Comparison of ENCODE assay signal across 26 mouse cellular contexts in genomic region chr4:55250334-55250733, GRCm38 (mm10).
"Had no signal": no experiment of that assay in that cellular context is flagged by ENCODE, and none has a peak within 500 bp of the region (broad histone marks: within the 10 kb centered on the region; RNA-seq: fewer than 3 reads in every experiment).

No protein-coding gene starts in this region.

- H3K9ac ChIP-seq: heart, embryonic 13.5 days; heart, embryonic 15.5 days; hindbrain, embryonic 13.5 days; hindbrain, embryonic 15.5 days; limb, embryonic 12.5 days; liver, embryonic 13.5 days had no signal

- H3K4me1 ChIP-seq: heart, embryonic 13.5 days; heart, embryonic 15.5 days; hindbrain, embryonic 15.5 days; limb, embryonic 10.5 days; limb, embryonic 12.5 days; liver, embryonic 13.5 days had no signal

- H3K27ac ChIP-seq: heart, adult 2 months; heart, embryonic 13.5 days; heart, embryonic 15.5 days; hindbrain, embryonic 13.5 days; hindbrain, embryonic 15.5 days; hindbrain, postnatal 0 days; layer of hippocampus, adult 2 months; left cerebral cortex, adult 2 months; limb, embryonic 10.5 days; limb, embryonic 12.5 days; liver, embryonic 13.5 days had no signal

- DNase-seq: gastrocnemius, postnatal 14 days; gastrocnemius, postnatal 36 days; heart, adult 11 months; heart, adult 2 months; heart, postnatal 14 days; heart, postnatal 36 days; kidney, adult 11 months; kidney, adult 2 months; kidney, adult 9 months; kidney, postnatal 10 days; kidney, postnatal 25 days; kidney, postnatal 4 days; liver; liver, embryonic 13.5 days had no signal

- H3K36me3 ChIP-seq: heart, embryonic 13.5 days; heart, embryonic 15.5 days; hindbrain, embryonic 13.5 days; hindbrain, embryonic 15.5 days; limb, embryonic 10.5 days; limb, embryonic 12.5 days; liver, embryonic 13.5 days had no signal

- H3K4me3 ChIP-seq: heart, adult 2 months; heart, embryonic 13.5 days; heart, embryonic 15.5 days; hindbrain, embryonic 13.5 days; hindbrain, embryonic 15.5 days; layer of hippocampus, adult 2 months; left cerebral cortex, adult 2 months; limb, embryonic 10.5 days; limb, embryonic 12.5 days; liver, embryonic 13.5 days had no signal

- H3K27me3 ChIP-seq: heart, embryonic 15.5 days; limb, embryonic 12.5 days; liver, embryonic 13.5 days had no signal

- H3K9me3 ChIP-seq: heart, embryonic 13.5 days; heart, embryonic 15.5 days; hindbrain, embryonic 13.5 days; hindbrain, embryonic 15.5 days; limb, embryonic 10.5 days; limb, embryonic 12.5 days; liver, embryonic 13.5 days had no signal

- ATAC-seq: hindbrain, postnatal 0 days; intestine, embryonic 16.5 days had no signal

- H3K4me2 ChIP-seq: heart, embryonic 11.5 days; heart, embryonic 13.5 days; heart, embryonic 15.5 days; hindbrain, embryonic 13.5 days; hindbrain, embryonic 15.5 days; limb, embryonic 12.5 days; liver, embryonic 11.5 days; liver, embryonic 13.5 days had no signal
